Mouse (Mus musculus) liver, embryonic 15.5 days (tissue): Measurements from ENCODE around the gene Defb15. TPM values are rescaled to one million over a fixed set of nuclear protein-coding genes. Genes with fewer than 3 reads are reported as not detected.
"Not testable (repeated sequence)": the region's sequence is repeated elsewhere in the genome, so short reads cannot be mapped to it uniquely, and the experiment has no call there.

ENCODE experiments used
- ATAC-seq: fragments of 200-750 bp; cut with Nextera tagmentation; 2 replicates; pipeline ENCODE4 v1.8.0; 2017; ENCODE audit warnings: moderate number of reproducible peaks, mild to moderate bottlenecking, moderate library complexity; ENCODE audit not compliant: insufficient read depth
- H3K27ac ChIP-seq: fragments of 300-500 bp; sonication (generic); replicated peaks from 2 replicates; pipeline ENCODE4 v1.5.1; 2015; ENCODE audit warnings: mild to moderate bottlenecking, inconsistent platforms
- H3K27me3 ChIP-seq: fragments of 300-500 bp; sonication (generic); 2 replicates; pipeline ENCODE4 v1.6.1; 2015; ENCODE audit warnings: mild to moderate bottlenecking, inconsistent platforms
- H3K36me3 ChIP-seq: fragments of 300-500 bp; sonication (generic); replicated peaks from 2 replicates; pipeline ENCODE4 v1.6.1; 2015; ENCODE audit warnings: moderate library complexity, mild to moderate bottlenecking, inconsistent platforms
- H3K4me1 ChIP-seq: fragments of 300-500 bp; sonication (generic); replicated peaks from 2 replicates; pipeline ENCODE4 v1.6.1; 2015; ENCODE audit warnings: inconsistent platforms
- H3K4me2 ChIP-seq: fragments of 300-500 bp; sonication (generic); 2 replicates; pipeline ENCODE4 v1.6.1; 2015; ENCODE audit warnings: moderate library complexity, mild to moderate bottlenecking, inconsistent platforms
- H3K4me3 ChIP-seq: fragments of 300-500 bp; sonication (generic); replicated peaks from 2 replicates; pipeline ENCODE4 v1.5.1; 2015; ENCODE audit warnings: mild to moderate bottlenecking, inconsistent platforms
- H3K9ac ChIP-seq: fragments of 300-500 bp; sonication (generic); 2 replicates; pipeline ENCODE4 v1.6.1; 2015; ENCODE audit warnings: moderate library complexity, mild to moderate bottlenecking, inconsistent platforms
- H3K9me3 ChIP-seq: fragments of 300-500 bp; sonication (generic); replicated peaks from 2 replicates; pipeline ENCODE4 v1.6.1; 2016; ENCODE audit warnings: inconsistent platforms
- WGBS: fragments of 180-500 bp; shearing (Covaris S2); methylation state at CpG from one replicate; pipeline ENCODE4 v1.1.7; 2015; ENCODE audit warnings: mixed read lengths; ENCODE audit not compliant: insufficient replicate concordance; 5-methylcytosine and 5-hydroxymethylcytosine counted together
- polyA plus RNA-seq: library from polyadenylated mRNA; unstranded; fragments of >200 nt; fragmentation: Nextera tagmentation; extraction: Ambion mirVana; gene quantifications from 2 replicates; pipeline ENCODE4 v1.2.1, GENCODE M21; 2015

Gene Defb15
- polyA plus RNA-seq, 1 experiment from 2014 or later, result not detected

GRCm38 (mm10) chr8:21930754-21931153, 1.8 kb downstream of the Defb15 start:
- not testable (repeated sequence) for H3K4me3 ChIP-seq, H3K27me3 ChIP-seq, H3K4me1 ChIP-seq, H3K4me2 ChIP-seq, ATAC-seq, H3K9me3 ChIP-seq, H3K36me3 ChIP-seq, H3K27ac ChIP-seq, H3K9ac ChIP-seq
- 58% methylated on average over 3 of the region's 3 CpGs for WGBS

DNA sequence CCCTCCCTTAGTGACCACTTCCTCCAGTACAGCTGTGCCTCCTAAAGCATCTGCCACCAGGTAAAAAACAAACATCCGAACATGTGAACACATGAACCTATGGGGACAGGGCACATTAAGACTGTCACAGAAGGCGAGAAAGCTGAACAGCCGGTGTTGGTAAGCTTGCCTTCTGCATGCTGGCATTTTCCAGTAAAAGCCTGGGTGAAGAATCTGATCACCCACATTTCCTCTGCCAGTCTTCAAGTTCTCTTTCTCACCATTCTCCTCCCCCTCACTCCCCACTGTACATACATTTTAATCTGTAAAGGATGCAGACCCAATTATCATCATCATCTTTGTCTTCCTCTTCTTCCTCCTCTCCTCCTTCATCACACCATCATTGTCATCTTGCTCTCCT, 16.9 kb downstream of the Defb15 start:
- WGBS, result 62% methylated on average over 3 of the region's 3 CpGs
- no peak overlapping the region for H3K4me3 ChIP-seq
- no peak overlapping the region for H3K27ac ChIP-seq
- no peak overlapping the region for H3K4me2 ChIP-seq
- no peak overlapping the region for H3K9ac ChIP-seq
- no peaks in the 10 kb centered on the region for H3K27me3 ChIP-seq
- no peaks in the 10 kb centered on the region for H3K4me1 ChIP-seq
- no peaks in the 10 kb centered on the region for H3K9me3 ChIP-seq
- ATAC-seq, result no peak
- H3K36me3 ChIP-seq, result no peaks in the 10 kb centered on the region

- no peak for ATAC-seq
- Histone ChIP-seq H3K4me2 (no peak overlapping the region), H3K4me1 (no peaks in the 10 kb centered on the region), H3K36me3 (no peaks in the 10 kb centered on the region), H3K27ac (no peak overlapping the region), H3K9me3 (no peaks in the 10 kb centered on the region), H3K4me3 (no peak overlapping the region), H3K9ac (no peak overlapping the region), H3K27me3 (no peaks in the 10 kb centered on the region)
- WGBS, result 28% methylated on average over 2 of the region's 2 CpGs
These were observed 20.0 kb downstream of the Defb15 start for GRCm38 (mm10) chr8:21912554-21912953.

- no peak for ATAC-seq
- H3K27me3 ChIP-seq, result no peaks in the 10 kb centered on the region
- H3K27ac ChIP-seq, result no peak overlapping the region
- no peak overlapping the region for H3K4me3 ChIP-seq
- H3K9me3 ChIP-seq, result no peaks in the 10 kb centered on the region
- H3K36me3 ChIP-seq, result no peaks in the 10 kb centered on the region
- H3K9ac ChIP-seq, result no peak overlapping the region
- no peaks in the 10 kb centered on the region for H3K4me1 ChIP-seq
- WGBS, result 9% methylated on average over 1 of the region's 1 CpGs
- H3K4me2 ChIP-seq, result no peak overlapping the region
These were observed 20.6 kb downstream of the Defb15 start for GRCm38 (mm10) chr8:21911931-21912330.

- not testable (repeated sequence) for H3K4me2 ChIP-seq, H3K9me3 ChIP-seq, H3K4me1 ChIP-seq, H3K9ac ChIP-seq, H3K4me3 ChIP-seq, H3K27me3 ChIP-seq, ATAC-seq, H3K27ac ChIP-seq, H3K36me3 ChIP-seq
These were observed 26.2 kb downstream of the Defb15 start, which contains the start of gene Defb11 for GRCm38 (mm10) chr8:21906290-21906689. Defb11 (minus strand) TSS chr8:21906412.

- H3K9me3 ChIP-seq, H3K4me3 ChIP-seq, H3K4me1 ChIP-seq, H3K4me2 ChIP-seq, H3K27ac ChIP-seq, ATAC-seq, H3K36me3 ChIP-seq, H3K27me3 ChIP-seq, H3K9ac ChIP-seq: not testable (repeated sequence)
These were observed 47.2 kb downstream of the Defb15 start, which contains the start of gene Defb9 for GRCm38 (mm10) chr8:21885321-21885720. Defb9 (minus strand) TSS chr8:21885421.

Other genes starting within 250 kb of the Defb15 start
- not detected in 2 replicates for gene AY761184, start 229.1 kb downstream of the Defb15 start, polyA plus RNA-seq
- gene Defa24, start 198.2 kb downstream of the Defb15 start, polyA plus RNA-seq, result not detected in 2 replicates
- not detected in 2 replicates for gene Defb50, start 109.2 kb downstream of the Defb15 start, polyA plus RNA-seq
- gene Defb2, start 92.8 kb downstream of the Defb15 start, polyA plus RNA-seq, result not detected in 2 replicates
- gene Defb10, start 73.8 kb downstream of the Defb15 start, polyA plus RNA-seq, result not detected in 2 replicates
- gene Defb9, start 47.3 kb downstream of the Defb15 start, polyA plus RNA-seq, result not detected in 2 replicates
- not detected in 2 replicates for gene Defb11, start 26.3 kb downstream of the Defb15 start, polyA plus RNA-seq
- not detected in 2 replicates for gene Defb35, start 5.6 kb upstream of the Defb15 start, polyA plus RNA-seq
- gene Defb13, start 14.1 kb upstream of the Defb15 start, polyA plus RNA-seq, result not detected in 2 replicates
- gene Fam90a1a, start 26.0 kb upstream of the Defb15 start, polyA plus RNA-seq, result not detected in 2 replicates
- not detected in 2 replicates for gene Ccdc70, start 37.1 kb upstream of the Defb15 start, polyA plus RNA-seq
- gene Atp7b, start 127.6 kb upstream of the Defb15 start, polyA plus RNA-seq, result 11.6 and 12.3 TPM in 2 replicates
- gene Alg11, start 128.0 kb upstream of the Defb15 start, polyA plus RNA-seq, result 9.2 and 9.3 TPM in 2 replicates
- 0.08 TPM in 2 replicates for gene Nek5, start 192.3 kb upstream of the Defb15 start, polyA plus RNA-seq
- 1.4 and 1.5 TPM in 2 replicates for gene Nek3, start 233.7 kb upstream of the Defb15 start, polyA plus RNA-seq